Mouse (Mus musculus) kidney, adult 2 months (tissue): Measurements from ENCODE around the gene Kif3b.

Source experiments
- CTCF ChIP-seq: fragments of 200-500 bp; conservative IDR thresholded peaks from 2 replicates; pipeline ENCODE4 v1.5.1; 2011; ENCODE audit warnings: low read depth, mild to moderate bottlenecking, control low read depth, low read length, moderate library complexity, mixed read lengths; ENCODE audit not compliant: insufficient read depth, insufficient read length
- POLR2A ChIP-seq: fragments of 200-500 bp; IDR thresholded peaks from one replicate; pipeline ENCODE4 v1.6.1; 2011; ENCODE audit warnings: low read depth, low read length, control low read depth

DNA sequence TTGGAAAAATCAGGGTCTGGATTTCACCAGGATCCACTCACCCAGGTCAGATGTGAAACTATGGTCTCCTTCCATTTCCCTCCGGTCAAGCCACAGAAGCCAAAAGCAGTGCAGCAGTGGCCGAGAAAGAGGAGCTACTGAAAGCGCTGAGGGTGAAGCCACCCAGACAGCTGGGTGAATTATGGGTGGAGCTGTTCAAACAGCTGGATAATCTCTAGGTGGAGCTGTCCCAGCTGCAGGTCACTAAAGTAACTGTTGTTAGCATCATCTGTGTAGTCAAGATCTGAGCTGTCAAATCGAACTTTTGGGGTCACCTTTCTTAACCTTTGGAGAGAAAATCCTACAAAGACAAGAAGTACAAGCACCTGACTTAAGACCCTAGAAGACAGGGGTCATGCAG, 7.2 kb downstream of the Kif3b start:
- TF ChIP-seq CTCF (no peak), POLR2A (no peak)
